Mouse (Mus musculus) WW6 (cell line): ENCODE data around the gene Ankrd13d.

Source experiments
- DNase-seq: peaks from one replicate; pipeline ENCODE4 v3.0.0-alpha.2; 2013; ENCODE audit warnings: low read depth, low spot score

Ankrd13d gene

DNA sequence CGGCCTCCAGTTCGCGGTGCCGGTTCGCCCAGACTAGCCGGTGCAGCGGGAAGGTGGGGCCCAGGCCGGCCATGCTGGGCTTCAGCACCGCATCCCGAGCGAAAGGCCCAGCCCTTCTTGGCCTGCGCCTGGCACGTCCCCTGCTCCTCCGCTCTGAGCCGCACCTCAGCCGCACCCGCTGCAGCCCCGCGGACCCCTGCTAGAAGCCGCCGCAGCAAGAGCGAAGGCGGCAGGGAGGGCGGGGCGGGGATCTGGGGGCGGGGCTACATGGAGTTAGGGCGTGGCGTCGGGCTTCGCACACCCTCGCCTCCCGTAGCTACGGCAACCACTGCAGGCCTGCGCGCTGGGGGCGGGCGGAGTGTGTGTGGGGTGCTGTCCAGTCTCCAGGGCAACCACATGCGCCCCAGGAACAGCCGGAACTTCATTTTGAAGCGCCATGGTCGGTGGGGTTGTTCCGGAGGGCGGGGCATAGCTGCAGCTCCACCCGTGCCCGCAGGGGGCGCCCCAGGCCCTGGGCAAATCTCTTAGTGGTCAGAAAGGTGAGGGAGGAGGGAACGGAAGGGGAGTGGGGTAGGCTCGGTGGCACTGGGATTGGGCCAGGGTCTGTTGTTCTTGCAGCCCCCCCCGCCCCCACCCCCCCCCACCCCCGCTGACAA, at the start of gene Ankrd13d:
Gene Ankrd13d (minus strand): TSS at position 240 of the 656 bp plus-strand sequence.
- DNase-seq, result peak; percentile 87

- DNase-seq, result no peak
These were observed 49.7 kb upstream of the Ankrd13d start for GRCm38 (mm10) chr19:4332653-4333052.

DNA sequence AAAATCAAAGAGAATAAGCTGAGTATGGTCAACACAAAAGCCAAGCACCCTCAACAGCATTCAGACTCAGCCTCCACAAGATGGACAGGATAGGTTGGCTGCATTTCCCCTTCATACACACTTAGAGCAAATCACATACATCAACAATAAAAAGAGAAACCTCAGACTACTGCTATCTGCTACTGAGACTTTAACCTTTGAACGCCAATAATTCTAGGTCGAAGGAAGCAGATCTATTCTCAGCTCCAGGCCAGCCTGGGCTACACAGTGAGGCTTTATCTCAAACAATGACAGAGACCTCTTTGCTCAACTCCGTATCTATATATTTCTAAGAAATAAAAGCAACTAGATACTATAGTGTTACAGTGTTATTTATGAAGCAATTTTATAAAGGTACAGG, 48.3 kb upstream of the Ankrd13d start:
- DNase-seq, result no peak

GRCm38 (mm10) chr19:4330603-4331002, 47.7 kb upstream of the Ankrd13d start:
- no peak for DNase-seq

DNA sequence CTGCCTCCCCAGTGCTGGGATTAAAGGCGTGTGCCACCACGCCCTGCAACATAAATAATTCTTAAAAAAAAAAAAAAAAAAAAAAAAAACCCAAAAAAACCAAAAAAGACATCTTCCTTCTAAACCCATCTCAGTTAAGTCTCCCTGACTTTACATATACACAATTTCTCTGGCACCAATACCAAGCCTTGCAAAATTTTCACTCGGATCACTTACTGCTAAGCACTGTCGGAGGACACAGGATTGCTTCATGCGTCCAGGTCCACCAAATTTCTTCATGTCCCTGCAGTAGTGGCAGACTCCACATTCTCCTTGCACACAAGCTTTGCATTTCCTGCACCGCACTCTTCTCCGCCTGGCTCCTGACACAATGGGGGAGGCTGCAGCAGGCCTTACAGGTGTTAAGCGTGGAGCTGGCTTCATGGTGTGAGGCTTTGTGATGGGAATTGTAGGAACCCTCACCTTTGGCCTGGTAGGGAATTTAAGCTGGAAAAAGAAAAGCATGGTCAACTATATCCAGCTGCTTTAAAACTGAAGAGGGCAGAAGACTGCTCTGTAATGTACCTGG, 45.9 kb upstream of the Ankrd13d start:
- DNase-seq, result no peak

GRCm38 (mm10) chr19:4326881-4327280, 43.9 kb upstream of the Ankrd13d start:
- DNase-seq, result no peak

GRCm38 (mm10) chr19:4326106-4326505, 43.2 kb upstream of the Ankrd13d start:
- DNase-seq, result no peak

- no peak for DNase-seq
These were observed 39.2 kb upstream of the Ankrd13d start for GRCm38 (mm10) chr19:4322134-4322533.

DNA sequence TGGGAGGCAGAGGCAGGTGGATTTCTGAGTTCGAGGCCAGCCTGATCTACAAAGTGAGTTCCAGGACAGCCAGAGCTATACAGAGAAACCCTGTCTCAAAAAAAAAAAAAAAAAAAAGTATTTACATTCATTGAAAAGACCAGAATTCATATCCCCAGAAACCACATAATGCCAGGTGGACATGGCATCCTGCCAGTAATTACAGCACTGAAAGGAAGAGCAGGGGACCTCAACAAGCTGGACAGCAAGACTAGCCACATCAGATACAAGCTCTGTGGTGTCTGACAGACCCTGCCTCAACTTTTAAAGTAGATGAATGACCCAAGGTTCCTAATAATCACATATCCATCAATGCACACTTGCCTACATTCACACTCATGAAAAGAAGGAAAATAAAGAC, 38.7 kb upstream of the Ankrd13d start:
- DNase-seq, result no peak

DNA sequence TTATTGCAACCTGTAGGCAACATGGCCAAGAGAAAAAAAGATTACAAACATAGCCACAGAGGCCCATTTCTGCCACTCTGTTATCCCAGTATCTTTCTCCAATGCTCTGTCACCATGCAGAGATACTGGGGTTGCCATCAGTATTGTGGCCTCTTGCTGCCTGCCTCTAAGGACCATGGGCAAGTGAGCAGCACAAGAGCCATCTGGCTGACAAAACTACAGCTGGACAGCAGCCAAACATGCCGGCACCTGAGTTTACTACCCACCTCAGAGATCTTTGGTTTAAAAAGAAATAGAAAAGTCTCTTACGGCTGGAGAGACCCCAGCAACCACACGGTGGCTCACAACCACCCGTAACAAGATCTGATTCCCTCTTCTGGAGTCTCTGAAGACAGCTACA, 36.3 kb upstream of the Ankrd13d start:
- no peak for DNase-seq

- DNase-seq, result no peak
These were observed 34.2 kb upstream of the Ankrd13d start for GRCm38 (mm10) chr19:4317181-4317580.

DNA sequence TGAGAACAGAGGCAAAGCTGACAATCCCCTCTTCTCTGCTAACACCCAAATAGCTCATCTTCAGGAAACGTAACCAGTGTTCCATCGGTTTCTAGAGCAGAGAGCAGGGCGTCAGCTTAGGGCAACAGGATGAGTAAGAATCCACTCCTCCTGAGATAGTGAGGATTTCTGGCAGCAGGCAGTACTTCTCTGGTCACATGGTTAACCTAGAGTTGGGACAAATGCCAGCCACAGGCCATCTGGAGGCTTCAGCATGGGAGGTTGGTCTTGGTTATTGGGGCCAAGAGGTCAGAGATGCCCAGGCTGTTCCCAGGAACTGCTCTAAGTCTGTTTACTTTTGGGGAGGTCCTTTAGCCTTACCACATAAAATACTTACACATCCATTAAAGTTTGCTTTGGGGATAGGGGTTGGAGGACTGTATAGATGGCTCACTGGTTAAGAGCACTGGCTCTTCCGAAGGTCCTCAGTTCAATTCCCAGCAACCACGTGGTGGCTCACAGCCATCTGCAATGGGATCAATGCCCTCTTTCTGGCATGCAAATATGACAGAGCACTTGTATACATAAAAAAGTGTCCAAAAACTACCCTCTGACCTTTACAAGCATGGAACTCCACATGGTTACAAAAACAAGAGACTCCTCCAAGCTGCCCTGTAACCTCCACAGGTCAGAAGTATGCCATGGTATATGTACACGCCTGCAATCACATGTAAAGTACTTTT, 32.4 kb upstream of the Ankrd13d start:
- DNase-seq, result no peak

GRCm38 (mm10) chr19:4309776-4310185, 26.8 kb upstream of the Ankrd13d start:
- DNase-seq, result no peak

DNA sequence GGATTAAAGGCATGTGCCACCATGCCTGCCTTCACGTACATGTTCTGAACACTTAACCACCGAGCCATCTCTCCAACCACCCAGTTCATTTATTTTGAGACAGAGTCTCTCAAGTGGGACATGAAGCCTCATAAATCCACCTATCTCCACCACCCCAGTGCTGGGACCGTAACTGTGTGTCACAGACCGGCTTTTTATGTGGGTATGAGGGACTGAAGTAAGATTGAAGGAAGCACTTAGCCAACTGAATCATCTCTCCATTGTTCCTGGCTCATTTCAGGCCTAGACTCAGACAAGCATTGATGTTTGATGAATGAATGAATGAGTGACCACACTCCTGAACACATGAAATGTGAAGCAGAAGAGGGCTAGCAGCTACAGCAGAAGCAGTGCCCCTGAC, 26.4 kb upstream of the Ankrd13d start:
- no peak for DNase-seq

- no peak for DNase-seq
These were observed 23.2 kb upstream of the Ankrd13d start, which contains the start of gene Grk2 for GRCm38 (mm10) chr19:4306190-4306577. TSS of gene Grk2 (minus strand) at chr19:4306222.

DNA sequence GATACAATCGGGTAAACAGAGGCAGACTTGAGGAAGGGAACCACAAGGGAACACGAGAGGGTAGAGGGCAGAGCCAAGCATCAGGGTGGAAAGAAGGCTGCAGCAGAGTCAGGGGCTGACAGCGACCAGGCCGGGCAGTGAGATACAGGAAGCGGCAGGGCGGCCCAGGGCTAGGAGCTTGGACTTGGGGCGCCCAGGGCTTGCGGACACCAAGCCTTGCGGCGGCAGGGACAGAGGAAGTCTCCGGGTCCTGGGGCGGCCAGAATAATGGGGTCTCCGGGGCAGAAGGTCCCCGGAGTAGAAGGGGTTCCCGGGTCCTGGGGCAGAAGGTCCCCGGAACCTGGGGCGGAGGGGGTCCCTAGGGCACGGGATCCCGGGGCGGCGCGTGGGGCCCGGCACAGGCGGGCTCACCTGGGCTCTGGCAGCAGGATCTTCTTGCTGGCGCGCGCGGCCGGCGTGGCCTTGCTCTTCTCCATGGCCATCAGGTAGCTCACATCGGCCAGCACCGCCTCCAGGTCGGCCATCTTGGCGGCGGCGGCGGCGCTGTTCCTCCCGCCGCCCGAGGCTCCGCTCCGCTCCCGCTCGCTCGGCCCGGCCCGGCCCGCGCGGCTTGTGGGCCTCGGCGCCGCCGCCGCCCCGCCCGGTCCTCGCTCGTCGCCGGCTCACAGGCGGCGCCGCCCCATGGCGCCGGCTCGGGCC, 22.7 kb upstream of the Ankrd13d start:
- DNase-seq, result no peak

GRCm38 (mm10) chr19:4304871-4305321, 22.0 kb upstream of the Ankrd13d start:
- DNase-seq, result no peak

GRCm38 (mm10) chr19:4304251-4304821, 21.4 kb upstream of the Ankrd13d start:
- no peak for DNase-seq

DNA sequence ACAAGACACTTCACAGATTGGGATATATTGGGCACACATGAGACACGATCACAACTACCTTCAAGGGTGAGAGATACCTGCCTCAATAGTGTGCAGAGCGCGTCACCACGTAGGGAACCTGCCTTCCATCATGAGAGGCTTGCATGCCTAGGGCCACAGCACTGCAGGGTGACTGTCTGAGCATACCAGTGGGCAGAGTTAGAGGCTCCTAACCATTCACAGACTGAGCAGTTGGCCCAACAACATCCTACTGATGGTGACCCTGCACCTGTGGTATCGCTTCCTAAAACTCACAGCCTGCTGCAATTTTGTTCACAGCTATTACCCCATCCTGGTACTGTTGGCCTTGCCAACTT, 20.7 kb upstream of the Ankrd13d start:
- DNase-seq, result no peak

GRCm38 (mm10) chr19:4302936-4303639, 20.2 kb upstream of the Ankrd13d start:
- no peak for DNase-seq
